In the genomic region with DNA sequence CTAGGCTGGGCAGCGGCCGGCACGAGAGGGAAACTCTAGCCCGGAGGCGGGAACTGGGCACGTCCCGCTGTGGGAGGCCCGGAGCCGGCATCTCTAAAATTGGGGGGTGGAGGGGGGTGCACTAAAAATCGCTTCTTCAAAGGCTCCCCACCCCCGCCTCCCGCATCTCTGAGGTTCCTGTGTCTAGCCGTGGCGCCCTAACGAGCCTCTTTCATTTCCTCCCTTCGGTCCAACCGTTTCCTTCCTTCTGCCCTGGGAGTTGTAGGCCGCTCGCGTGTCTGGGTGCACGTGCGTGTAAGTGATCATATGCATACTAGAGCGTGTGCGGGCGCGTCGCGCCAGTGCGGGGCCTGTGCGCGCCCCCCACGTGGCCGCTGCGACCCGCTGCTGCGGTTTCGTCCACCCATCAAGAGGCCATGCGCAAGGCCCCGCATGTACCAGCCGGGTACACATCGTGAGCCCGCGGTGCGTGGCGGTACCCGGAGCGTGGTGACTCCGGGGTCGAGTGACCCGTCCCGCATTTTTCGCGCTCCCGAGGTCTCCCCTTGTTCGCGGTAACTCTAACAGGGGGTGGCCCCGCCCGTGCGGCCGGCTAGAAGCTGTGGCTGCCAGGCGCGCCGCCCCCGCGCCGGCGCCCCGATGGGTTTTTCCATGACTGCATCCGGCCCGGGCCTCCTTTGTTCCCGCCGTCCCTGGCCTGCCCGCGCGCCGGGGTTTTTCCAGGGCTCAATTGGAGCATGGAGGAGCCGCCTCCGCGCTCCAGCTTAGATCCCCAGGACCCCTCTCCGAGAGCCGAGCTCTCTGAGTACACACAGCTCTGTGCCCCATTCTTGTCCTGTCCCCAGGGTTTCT, we compare ENCODE assay signal across 8 mouse cellular contexts. TPM values are rescaled to one million over a fixed set of nuclear protein-coding genes. Genes with fewer than 3 reads are reported as not detected.
A peak's percentile ranks its signal among the peaks of the same experiment; 100 is the strongest.
DNase-seq lines count a peak whose midpoint lies in the region; ATAC-seq and TF ChIP-seq lines count a peak whose summit lies in the region.

No protein-coding gene starts in this region.

- peak; percentile 59 for ATAC-seq in embryonic facial prominence, embryonic 13.5 days (ENCODE audit: insufficient number of reproducible peaks, insufficient read depth, low FRiP score, low TSS enrichment, low read depth)
- ATAC-seq in limb, embryonic 14.5 days (ENCODE audit: low FRiP score, low read depth) = peak; percentile 70
- peak; percentile 72 for ATAC-seq in midbrain, embryonic 16.5 days

- peak; percentile 72; the same call in 1 of the 2 replicates for TF ChIP-seq POLR2A in heart, adult 2 months (IDR thresholded peaks at IDR 0.05; ENCODE audit: insufficient read depth, low read depth, low read length)
- peak; percentile 32; the same call in 1 of the 2 replicates for TF ChIP-seq POLR2A in limb, embryonic 14.5 days (IDR thresholded peaks at IDR 0.05; ENCODE audit: borderline replicate concordance, extremely low read depth, insufficient read depth, insufficient read length)

- intact Hi-C loops in heart, adult 2 months (cut with DNase I) = loop anchor here (1.0 to 5.0 kb wide), 4 partner anchors 30 to 140 kb away; partner anchors contain the start of genes Cops7b and Pde6d

- no peaks in the 10 kb centered on the region for H3K27me3 ChIP-seq in embryonic facial prominence, embryonic 13.5 days
- H3K27me3 ChIP-seq in heart, adult 2 months (ENCODE audit: control insufficient read depth, insufficient read depth, low read length) = no peaks in the 10 kb centered on the region
- no peaks in the 10 kb centered on the region for H3K27me3 ChIP-seq in limb, embryonic 14.5 days (ENCODE audit: control insufficient read depth, insufficient read depth, low read length)
- no peaks in the 10 kb centered on the region for H3K27me3 ChIP-seq in midbrain, embryonic 16.5 days (ENCODE audit: control insufficient read depth, insufficient read depth, low read depth, low read length)

- WGBS in embryonic facial prominence, embryonic 13.5 days = under 1% methylated on average over 81 of the region's 81 CpGs
- 1% methylated on average over 81 of the region's 81 CpGs for WGBS in heart, adult 2 months
- 0% methylated on average over 77 of the region's 81 CpGs for WGBS in limb, embryonic 14.5 days
- WGBS in midbrain, embryonic 16.5 days = under 1% methylated on average over 76 of the region's 81 CpGs

- TF ChIP-seq CTCF in heart, adult 2 months (IDR thresholded peaks at IDR 0.05) = no peak

- no peaks in the 10 kb centered on the region for H3K36me3 ChIP-seq in embryonic facial prominence, embryonic 13.5 days
- no peaks in the 10 kb centered on the region for H3K36me3 ChIP-seq in heart, adult 2 months (ENCODE audit: control insufficient read depth, insufficient read depth, low read length)
- H3K36me3 ChIP-seq in limb, embryonic 14.5 days (ENCODE audit: control insufficient read depth, insufficient read depth, low read length) = no peaks in the 10 kb centered on the region
- H3K36me3 ChIP-seq in midbrain, embryonic 16.5 days (ENCODE audit: control insufficient read depth, insufficient read depth, low read length) = no peaks in the 10 kb centered on the region

- peak overlapping the region; percentile 88 for H3K4me2 ChIP-seq in embryonic facial prominence, embryonic 13.5 days
- peak overlapping the region; percentile 95 for H3K4me2 ChIP-seq in limb, embryonic 14.5 days (replicated peaks; ENCODE audit: low read depth, low read length, severe bottlenecking)
- H3K4me2 ChIP-seq in midbrain, embryonic 16.5 days (ENCODE audit: low read length) = peak overlapping the region; percentile 94

- DNase-seq in urinary bladder, adult 18-20 months (ENCODE audit: low spot score in 2 of 2) = peak; percentile 81 to 86
- no peak for DNase-seq in urinary bladder, postnatal 10 days (ENCODE audit: low spot score)
- peak; percentile 93 to 94 for DNase-seq in heart, adult 2 months
- peak; percentile 82 to 88 for DNase-seq in kidney, adult 8-10 months
- peak; percentile 91 for DNase-seq in limb, embryonic 14.5 days (ENCODE audit: low spot score)
- DNase-seq in spleen, postnatal 10 days (ENCODE audit: low spot score in 2 of 2) = peak; percentile 73 to 81

- H3K4me1 ChIP-seq in embryonic facial prominence, embryonic 13.5 days = peaks cover 34% of the 10 kb centered on the region
- peaks cover 13% of the 10 kb centered on the region for H3K4me1 ChIP-seq in heart, adult 2 months (ENCODE audit: control insufficient read depth, insufficient read depth, low read length)
- peaks cover 19% of the 10 kb centered on the region for H3K4me1 ChIP-seq in limb, embryonic 14.5 days (ENCODE audit: control insufficient read depth, insufficient read depth, low read length)
- peaks cover 33% of the 10 kb centered on the region for H3K4me1 ChIP-seq in midbrain, embryonic 16.5 days (ENCODE audit: control insufficient read depth, insufficient read depth, low read length)

- TF ChIP-seq EP300 in heart, adult 2 months (IDR thresholded peaks at IDR 0.05; ENCODE audit: insufficient read depth, low read depth, low read length) = peak; percentile 38; the same call in 1 of the 2 replicates

- H3K27ac ChIP-seq in embryonic facial prominence, embryonic 13.5 days = peak overlapping the region; percentile 100
- H3K27ac ChIP-seq in heart, adult 2 months = peak overlapping the region; percentile 95
- peak overlapping the region; percentile 100 for H3K27ac ChIP-seq in limb, embryonic 14.5 days (replicated peaks; ENCODE audit: low read depth, low read length)
- peak overlapping the region; percentile 97 for H3K27ac ChIP-seq in midbrain, embryonic 16.5 days (ENCODE audit: low read length)

- no peaks in the 10 kb centered on the region for H3K9me3 ChIP-seq in embryonic facial prominence, embryonic 13.5 days
- no peaks in the 10 kb centered on the region for H3K9me3 ChIP-seq in limb, embryonic 14.5 days (ENCODE audit: control insufficient read depth, low read length)
- no peaks in the 10 kb centered on the region for H3K9me3 ChIP-seq in midbrain, embryonic 16.5 days (replicated peaks; ENCODE audit: control insufficient read depth, low read length, poor library complexity, severe bottlenecking)

- peak overlapping the region; percentile 93 for H3K9ac ChIP-seq in embryonic facial prominence, embryonic 13.5 days
- peak overlapping the region; percentile 94 for H3K9ac ChIP-seq in heart, adult 2 months (ENCODE audit: low read depth, low read length)
- peak overlapping the region; percentile 75 for H3K9ac ChIP-seq in limb, embryonic 14.5 days (ENCODE audit: low read depth, low read length, severe bottlenecking)
- peak overlapping the region; percentile 97 for H3K9ac ChIP-seq in midbrain, embryonic 16.5 days (ENCODE audit: low read depth, low read length)

- H3K4me3 ChIP-seq in embryonic facial prominence, embryonic 13.5 days = peak overlapping the region; percentile 51
- peak overlapping the region; percentile 85 for H3K4me3 ChIP-seq in heart, adult 2 months
- peak overlapping the region; percentile 37 for H3K4me3 ChIP-seq in limb, embryonic 14.5 days (replicated peaks; ENCODE audit: low read length)
- H3K4me3 ChIP-seq in midbrain, embryonic 16.5 days (ENCODE audit: low read depth, low read length) = peak overlapping the region; percentile 48

- H3K79me2 ChIP-seq in heart, adult 2 months (replicated peaks; ENCODE audit: control insufficient read depth, insufficient read depth, low read length) = no peaks in the 10 kb centered on the region

RNA-seq across cellular contexts. Expression of gene Tex44, which starts 16.1 kb away (rescaled TPM):
- not detected in 2 replicates for polyA plus RNA-seq in embryonic facial prominence, embryonic 13.5 days (2015; fragmentation: Nextera tagmentation; extraction: Ambion mirVana)
- not detected for total RNA-seq in heart, adult 2 months (2021)
- polyA plus RNA-seq in heart, adult 2 months (2012; rRNA removed) = 0.12 and 0.18 TPM in 2 replicates
- not detected in 2 replicates for polyA plus RNA-seq in limb, embryonic 14.5 days (2012; rRNA removed)
- not detected in 2 replicates for polyA plus RNA-seq in limb, embryonic 14.5 days (2014; fragmentation: Nextera tagmentation; extraction: Ambion mirVana)
- not detected in 2 replicates for polyA plus RNA-seq in midbrain, embryonic 16.5 days (2015; fragmentation: Nextera tagmentation; extraction: Ambion mirVana)

RNA-seq across cellular contexts. Expression of gene Nmur1, which starts 16.2 kb away (rescaled TPM):
- not detected in 2 replicates for polyA plus RNA-seq in embryonic facial prominence, embryonic 13.5 days (2015; fragmentation: Nextera tagmentation; extraction: Ambion mirVana)
- total RNA-seq in heart, adult 2 months (2021) = not detected
- polyA plus RNA-seq in heart, adult 2 months (2012; rRNA removed) = not detected in 2 replicates
- 0.09 TPM in 1 of 2 replicates, not detected in the other for polyA plus RNA-seq in limb, embryonic 14.5 days (2012; rRNA removed)
- polyA plus RNA-seq in limb, embryonic 14.5 days (2014; fragmentation: Nextera tagmentation; extraction: Ambion mirVana) = 0.17 TPM in 1 of 2 replicates, not detected in the other
- polyA plus RNA-seq in midbrain, embryonic 16.5 days (2015; fragmentation: Nextera tagmentation; extraction: Ambion mirVana) = 0.11 TPM in 1 of 2 replicates, not detected in the other
